Mouse (Mus musculus) heart, postnatal 0 days (tissue): ENCODE results near the gene Sirt7. TPM values are rescaled to one million over a fixed set of nuclear protein-coding genes. Genes with fewer than 3 reads are reported as not detected.

Experiments
- ATAC-seq: fragments of 200-750 bp; cut with Nextera tagmentation; 2 replicates; pipeline ENCODE4 v1.8.0; 2017; ENCODE audit warnings: low read depth, moderate number of reproducible peaks, moderate library complexity; ENCODE audit not compliant: insufficient read depth
- DNase-seq: peaks from one replicate; pipeline ENCODE4 v3.0.0-alpha.2; 2016; ENCODE audit warnings: low spot score
- H3K27ac ChIP-seq: fragments of 300-500 bp; sonication (generic); 2 replicates; pipeline ENCODE4 v1.5.1; 2014; ENCODE audit warnings: low read depth, mild to moderate bottlenecking
- H3K27me3 ChIP-seq: fragments of 300-500 bp; sonication (generic); 2 replicates; pipeline ENCODE4 v1.6.1; 2014; ENCODE audit warnings: low read length, mixed read lengths; ENCODE audit not compliant: control insufficient read depth, insufficient read depth
- H3K36me3 ChIP-seq: fragments of 300-500 bp; sonication (generic); replicated peaks from 2 replicates; pipeline ENCODE4 v1.6.1; 2014; ENCODE audit warnings: low read length, mixed read lengths; ENCODE audit not compliant: control insufficient read depth, insufficient read depth
- H3K4me1 ChIP-seq: fragments of 300-500 bp; sonication (generic); 2 replicates; pipeline ENCODE4 v1.6.1; 2014; ENCODE audit warnings: antibody characterized with exemption; ENCODE audit not compliant: control insufficient read depth, insufficient read depth
- H3K4me2 ChIP-seq: fragments of 300-500 bp; sonication (generic); 2 replicates; pipeline ENCODE4 v1.6.1; 2014; ENCODE audit warnings: low read depth, mild to moderate bottlenecking, low read length, moderate library complexity
- H3K4me3 ChIP-seq: fragments of 300-500 bp; sonication (generic); 2 replicates; pipeline ENCODE4 v1.5.1; 2014; ENCODE audit warnings: low read depth, low read length
- H3K9ac ChIP-seq: fragments of 300-500 bp; sonication (generic); replicated peaks from 2 replicates; pipeline ENCODE4 v1.6.1; 2014; ENCODE audit warnings: low read depth, low read length, mixed read lengths
- H3K9me3 ChIP-seq: fragments of 300-500 bp; sonication (generic); replicated peaks from 2 replicates; pipeline ENCODE4 v1.6.1; 2016; ENCODE audit warnings: low read length; ENCODE audit not compliant: control insufficient read depth
- CTCF ChIP-seq: IDR thresholded peaks from 2 replicates; pipeline ENCODE4 v1.5.1; 2016; ENCODE audit warnings: antibody characterized with exemption, control low read depth, low read depth
- EP300 ChIP-seq: IDR thresholded peaks from 2 replicates; pipeline ENCODE4 v1.6.1; 2016; ENCODE audit warnings: antibody characterized with exemption, low read depth
- WGBS: fragments of 180-500 bp; shearing (Covaris S2); extraction: QIAGEN DNeasy Blood & Tissue Kit; methylation state at CpG from one replicate; pipeline ENCODE4 v1.1.7; 2014; 5-methylcytosine and 5-hydroxymethylcytosine counted together
- polyA plus RNA-seq: library from polyadenylated mRNA; unstranded; fragments of >200 nt; fragmentation: Nextera tagmentation; extraction: Ambion mirVana; gene quantifications from 2 replicates; pipeline ENCODE4 v1.2.1, GENCODE M21; 2015
- total RNA-seq: library from RNA; depleted of rRNA; stranded (reverse); fragments of >200 nt; gene quantifications from 2 replicates; pipeline ENCODE4 v1.2.3, GENCODE M21; 2014; ENCODE audit warnings: low replicate concordance

Sirt7 gene
- total and polyA plus RNA-seq, 2 experiments from 2014 or later = 14.1 to 63.2 TPM

GRCm38 (mm10) chr11:120575046-120575445, 50.0 kb downstream of the Sirt7 start:
- no peak overlapping the region for H3K4me2 ChIP-seq
- no peak overlapping the region; the same call in 1 of the 2 replicates for H3K27ac ChIP-seq
- H3K27me3 ChIP-seq = no peaks in the 10 kb centered on the region
- no peak for TF ChIP-seq EP300
- TF ChIP-seq CTCF = no peak
- ATAC-seq = no peak
- no peaks in the 10 kb centered on the region for H3K9me3 ChIP-seq
- no peak overlapping the region for H3K9ac ChIP-seq
- H3K4me3 ChIP-seq = no peak overlapping the region
- WGBS = 82% methylated on average over 2 of the region's 2 CpGs
- no peak for DNase-seq
- peaks cover 41% of the 10 kb centered on the region for H3K36me3 ChIP-seq
- peaks cover 35% of the 10 kb centered on the region for H3K4me1 ChIP-seq

- H3K4me1 ChIP-seq = peaks cover 29% of the 10 kb centered on the region
- ATAC-seq (no peak), DNase-seq (no peak)
- no peaks in the 10 kb centered on the region for H3K9me3 ChIP-seq
- H3K4me3 ChIP-seq = peak overlapping the region; percentile 82; the same call in 1 of the 2 replicates
- H3K9ac ChIP-seq = peak overlapping the region; percentile 79; the same call in 1 of the 2 replicates
- TF ChIP-seq CTCF = no peak
- no peak for TF ChIP-seq EP300
- H3K4me2 ChIP-seq = peak overlapping the region; percentile 67
- 14% methylated on average over 5 of the region's 5 CpGs for WGBS
- peaks cover 41% of the 10 kb centered on the region for H3K36me3 ChIP-seq
- peak overlapping the region; percentile 97 for H3K27ac ChIP-seq
- no peaks in the 10 kb centered on the region for H3K27me3 ChIP-seq
Observed at GRCm38 (mm10) chr11:120574278-120574600, 50.8 kb downstream of the Sirt7 start.

GRCm38 (mm10) chr11:120573585-120574277, 51.3 kb downstream of the Sirt7 start:
- Histone ChIP-seq H3K9me3 (no peaks in the 10 kb centered on the region), H3K4me3 (peak overlapping the region; percentile 82), H3K36me3 (peaks cover 37% of the 10 kb centered on the region), H3K4me2 (peak overlapping the region; percentile 67), H3K27ac (peak overlapping the region; percentile 97), H3K9ac (peak overlapping the region; percentile 79), H3K4me1 (peaks cover 26% of the 10 kb centered on the region), H3K27me3 (no peaks in the 10 kb centered on the region)
- under 1% methylated on average over 23 of the region's 23 CpGs for WGBS
- TF ChIP-seq EP300 (no peak), CTCF (no peak)
- ATAC-seq (peak; percentile 2; the same call in 1 of the 2 replicates), DNase-seq (peak; percentile 30)

GRCm38 (mm10) chr11:120572752-120573584, 52.1 kb downstream of the Sirt7 start, which contains the start of gene P4hb:
Gene P4hb, minus strand, starts transcription at chr11:120573253.
- Histone ChIP-seq H3K9ac (peak within 1 kb of the TSS; percentile 90), H3K36me3 (peaks cover 37% of the 10 kb centered on the region), H3K27me3 (no peaks in the 10 kb centered on the region), H3K4me1 (peaks cover 26% of the 10 kb centered on the region), H3K4me2 (peak within 1 kb of the TSS; percentile 67), H3K9me3 (no peaks in the 10 kb centered on the region), H3K4me3 (peak within 1 kb of the TSS; percentile 82), H3K27ac (peak within 1 kb of the TSS; percentile 97)
- TF ChIP-seq CTCF (no peak), EP300 (peak; percentile 82)
- DNase-seq (peak; percentile 100), ATAC-seq (peak; percentile 94)
- under 1% methylated on average over 93 of the region's 94 CpGs for WGBS

- peaks cover 37% of the 10 kb centered on the region for H3K36me3 ChIP-seq
- TF ChIP-seq EP300 (no peak), CTCF (no peak)
- WGBS = under 1% methylated on average over 22 of the region's 24 CpGs
- no peaks in the 10 kb centered on the region for H3K9me3 ChIP-seq
- H3K9ac ChIP-seq = peak overlapping the region; percentile 90
- H3K27me3 ChIP-seq = no peaks in the 10 kb centered on the region
- H3K27ac ChIP-seq = peak overlapping the region; percentile 81
- DNase-seq = no peak
- peak overlapping the region; percentile 82 for H3K4me3 ChIP-seq
- ATAC-seq = peak; percentile 7
- peaks cover 26% of the 10 kb centered on the region for H3K4me1 ChIP-seq
- peak overlapping the region; percentile 67 for H3K4me2 ChIP-seq
Observed at GRCm38 (mm10) chr11:120572417-120572751, 52.7 kb downstream of the Sirt7 start.
